Mouse (Mus musculus) testis, adult 2 months (tissue): ENCODE data around the gene Xpo6.

Experiments
- CTCF ChIP-seq: fragments of 200-500 bp; IDR thresholded peaks from 2 replicates; pipeline ENCODE4 v1.5.1; 2012; ENCODE audit warnings: low read depth, mild to moderate bottlenecking, inconsistent platforms, low read length, moderate library complexity; ENCODE audit not compliant: control insufficient read depth, insufficient read depth, insufficient replicate concordance
- POLR2A ChIP-seq: fragments of 200-500 bp; IDR thresholded peaks from 2 replicates; pipeline ENCODE4 v1.6.1; 2012; ENCODE audit warnings: low read depth, mild to moderate bottlenecking, inconsistent platforms, low read length, moderate library complexity; ENCODE audit not compliant: control insufficient read depth

DNA sequence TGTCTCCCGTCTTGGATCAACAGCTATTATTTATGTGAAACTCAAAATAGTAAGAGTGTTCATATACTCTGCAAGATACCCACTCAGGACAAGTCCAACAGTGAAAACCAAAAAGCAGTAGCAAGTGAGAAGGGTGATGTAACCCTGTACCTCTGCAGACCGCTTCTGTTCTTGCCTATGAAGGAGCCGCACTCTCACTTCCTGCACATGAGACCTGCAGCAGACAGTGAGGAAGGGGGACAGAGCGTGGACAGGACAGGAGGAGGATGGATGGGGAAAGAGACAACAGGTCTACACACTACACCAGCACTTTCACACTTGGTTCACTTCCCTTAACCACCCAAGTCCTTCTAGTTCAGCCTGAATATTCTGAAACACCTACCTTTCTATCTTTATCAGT, 48.0 kb downstream of the Xpo6 start:
- TF ChIP-seq POLR2A (no peak), CTCF (no peak)
